Mouse (Mus musculus) lung, embryonic 16.5 days (tissue): ENCODE data around the gene Slc25a40. TPM values are rescaled to one million over a fixed set of nuclear protein-coding genes. Genes with fewer than 3 reads are reported as not detected.

Source experiments
- ATAC-seq: fragments of 200-750 bp; cut with Nextera tagmentation; 2 replicates; pipeline ENCODE4 v1.8.0; 2017; ENCODE audit warnings: low read depth, mild to moderate bottlenecking, moderate library complexity
- H3K27ac ChIP-seq: fragments of 300-500 bp; sonication (generic); 2 replicates; pipeline ENCODE4 v1.5.1; 2014; ENCODE audit warnings: mild to moderate bottlenecking, control low read depth, low read length
- H3K27me3 ChIP-seq: fragments of 300-500 bp; sonication (generic); 2 replicates; pipeline ENCODE4 v1.6.1; 2014; ENCODE audit warnings: low read depth, low read length, mixed read lengths; ENCODE audit not compliant: control insufficient read depth, insufficient read depth
- H3K36me3 ChIP-seq: fragments of 300-500 bp; sonication (generic); 2 replicates; pipeline ENCODE4 v1.6.1; 2014; ENCODE audit warnings: low read length; ENCODE audit not compliant: control insufficient read depth, insufficient read depth
- H3K4me1 ChIP-seq: fragments of 300-500 bp; sonication (generic); replicated peaks from 2 replicates; pipeline ENCODE4 v1.6.1; 2014; ENCODE audit warnings: low read length, mixed read lengths; ENCODE audit not compliant: control insufficient read depth, insufficient read depth
- H3K4me2 ChIP-seq: fragments of 300-500 bp; sonication (generic); 2 replicates; pipeline ENCODE4 v1.6.1; 2014; ENCODE audit warnings: low read depth, low read length, control low read depth
- H3K4me3 ChIP-seq: fragments of 300-500 bp; sonication (generic); 2 replicates; pipeline ENCODE4 v1.5.1; 2014; ENCODE audit warnings: mild to moderate bottlenecking, low read length, control low read depth
- H3K9ac ChIP-seq: fragments of 300-500 bp; sonication (generic); 2 replicates; pipeline ENCODE4 v1.6.1; 2014; ENCODE audit warnings: low read length, control low read depth
- H3K9me3 ChIP-seq: fragments of 300-500 bp; sonication (generic); 2 replicates; pipeline ENCODE4 v1.6.1; 2016; ENCODE audit warnings: low read length; ENCODE audit not compliant: control insufficient read depth
- WGBS: fragments of 180-500 bp; shearing (Covaris S2); extraction: QIAGEN DNeasy Blood & Tissue Kit; methylation state at CpG from one replicate; pipeline ENCODE4 v1.1.7; 2014; 5-methylcytosine and 5-hydroxymethylcytosine counted together
- polyA plus RNA-seq: library from polyadenylated mRNA; unstranded; fragments of >200 nt; fragmentation: Nextera tagmentation; extraction: Ambion mirVana; gene quantifications from 2 replicates; pipeline ENCODE4 v1.2.1, GENCODE M21; 2015

Gene Slc25a40
- 12.5 and 13.3 TPM in 2 replicates for polyA plus RNA-seq

GRCm38 (mm10) chr5:8422157-8422931, at the start of gene Slc25a40, which contains the start of gene Dbf4:
Gene Slc25a40 (plus strand): TSS chr5:8422850.
Gene Dbf4 (minus strand): TSS chr5:8422716.
- Histone ChIP-seq H3K9ac (peak within 1 kb of the TSS; percentile 94), H3K4me3 (peak within 1 kb of the TSS; percentile 94), H3K9me3 (no peaks in the 10 kb centered on the region), H3K4me2 (peak within 1 kb of the TSS; percentile 76), H3K27me3 (no peaks in the 10 kb centered on the region), H3K27ac (peak within 1 kb of the TSS; percentile 90), H3K36me3 (peaks cover 8% of the 10 kb centered on the region), H3K4me1 (peaks cover 8% of the 10 kb centered on the region)
- 0% methylated on average over 91 of the region's 93 CpGs for WGBS
- peak; percentile 99 for ATAC-seq

GRCm38 (mm10) chr5:8373415-8373814, 49.2 kb upstream of the Slc25a40 start:
- Histone ChIP-seq H3K27me3 (peaks cover 4% of the 10 kb centered on the region), H3K36me3 (no peaks in the 10 kb centered on the region), H3K9ac (no peak overlapping the region), H3K27ac (no peak overlapping the region), H3K9me3 (no peaks in the 10 kb centered on the region), H3K4me1 (no peaks in the 10 kb centered on the region), H3K4me2 (no peak overlapping the region), H3K4me3 (no peak overlapping the region)
- WGBS: 79% methylated on average over 4 of the region's 4 CpGs
- ATAC-seq: no peak

DNA sequence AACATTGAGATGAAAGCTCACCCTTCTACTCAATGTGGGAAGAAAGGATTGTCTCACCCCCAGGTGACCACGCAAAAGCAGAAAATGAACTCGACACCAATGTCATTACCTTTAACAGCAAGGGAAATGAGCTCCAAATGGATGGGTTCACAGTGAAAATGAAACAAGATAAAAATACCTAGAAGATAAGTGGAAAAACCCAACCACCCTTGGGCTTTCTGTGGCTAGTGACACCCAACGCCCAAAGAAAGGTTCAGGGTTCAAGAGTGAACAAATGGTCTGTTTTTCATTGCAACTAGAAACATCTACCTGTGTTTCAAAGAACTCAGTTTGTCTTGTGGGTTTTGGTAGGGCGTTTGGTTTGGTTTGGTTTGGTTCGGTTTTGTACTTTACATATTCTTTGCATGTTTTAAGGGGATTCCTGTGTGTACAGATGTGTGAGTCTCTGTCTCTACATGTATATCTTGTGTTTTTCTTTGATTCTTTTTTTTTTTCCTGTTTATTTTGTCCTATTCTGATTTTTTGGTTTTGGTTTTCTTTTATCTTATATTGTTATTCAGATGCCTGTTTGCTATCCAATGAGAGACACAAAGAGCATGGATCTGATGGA, 48.2 kb upstream of the Slc25a40 start:
- H3K9ac ChIP-seq: no peak overlapping the region

GRCm38 (mm10) chr5:8393891-8394583, 28.6 kb upstream of the Slc25a40 start:
- H3K27me3 ChIP-seq: no peaks in the 10 kb centered on the region
- no peak overlapping the region for H3K4me2 ChIP-seq
- H3K9ac ChIP-seq: no peak overlapping the region
- no peaks in the 10 kb centered on the region for H3K9me3 ChIP-seq
- no peaks in the 10 kb centered on the region for H3K4me1 ChIP-seq
- peaks cover 12% of the 10 kb centered on the region for H3K36me3 ChIP-seq
- ATAC-seq: no peak
- no peak overlapping the region for H3K4me3 ChIP-seq
- WGBS: 57% methylated on average over 1 of the region's 1 CpGs
- H3K27ac ChIP-seq: no peak overlapping the region

More for the DNA sequence above, 48.2 kb upstream of the Slc25a40 start:
- Histone ChIP-seq H3K9me3 (no peaks in the 10 kb centered on the region), H3K4me2 (no peak overlapping the region), H3K4me3 (no peak overlapping the region), H3K27me3 (no peaks in the 10 kb centered on the region), H3K36me3 (no peaks in the 10 kb centered on the region), H3K4me1 (no peaks in the 10 kb centered on the region), H3K27ac (no peak overlapping the region)
- 78% methylated on average over 5 of the region's 5 CpGs for WGBS
- no peak for ATAC-seq

GRCm38 (mm10) chr5:8397587-8398249, 24.9 kb upstream of the Slc25a40 start:
- Histone ChIP-seq H3K4me3 (no peak overlapping the region), H3K4me1 (no peaks in the 10 kb centered on the region), H3K9me3 (no peaks in the 10 kb centered on the region), H3K4me2 (no peak overlapping the region), H3K27ac (no peak overlapping the region), H3K36me3 (peaks cover 20% of the 10 kb centered on the region), H3K27me3 (no peaks in the 10 kb centered on the region), H3K9ac (no peak overlapping the region)
- no peak for ATAC-seq
- 93% methylated on average over 13 of the region's 13 CpGs for WGBS

GRCm38 (mm10) chr5:8408746-8409145, 13.9 kb upstream of the Slc25a40 start:
- 87% methylated on average over 4 of the region's 4 CpGs for WGBS
- Histone ChIP-seq H3K27me3 (no peaks in the 10 kb centered on the region), H3K9ac (no peak overlapping the region), H3K36me3 (peaks cover 29% of the 10 kb centered on the region), H3K9me3 (no peaks in the 10 kb centered on the region), H3K27ac (no peak overlapping the region), H3K4me2 (no peak overlapping the region), H3K4me1 (no peaks in the 10 kb centered on the region), H3K4me3 (no peak overlapping the region)
- no peak for ATAC-seq

DNA sequence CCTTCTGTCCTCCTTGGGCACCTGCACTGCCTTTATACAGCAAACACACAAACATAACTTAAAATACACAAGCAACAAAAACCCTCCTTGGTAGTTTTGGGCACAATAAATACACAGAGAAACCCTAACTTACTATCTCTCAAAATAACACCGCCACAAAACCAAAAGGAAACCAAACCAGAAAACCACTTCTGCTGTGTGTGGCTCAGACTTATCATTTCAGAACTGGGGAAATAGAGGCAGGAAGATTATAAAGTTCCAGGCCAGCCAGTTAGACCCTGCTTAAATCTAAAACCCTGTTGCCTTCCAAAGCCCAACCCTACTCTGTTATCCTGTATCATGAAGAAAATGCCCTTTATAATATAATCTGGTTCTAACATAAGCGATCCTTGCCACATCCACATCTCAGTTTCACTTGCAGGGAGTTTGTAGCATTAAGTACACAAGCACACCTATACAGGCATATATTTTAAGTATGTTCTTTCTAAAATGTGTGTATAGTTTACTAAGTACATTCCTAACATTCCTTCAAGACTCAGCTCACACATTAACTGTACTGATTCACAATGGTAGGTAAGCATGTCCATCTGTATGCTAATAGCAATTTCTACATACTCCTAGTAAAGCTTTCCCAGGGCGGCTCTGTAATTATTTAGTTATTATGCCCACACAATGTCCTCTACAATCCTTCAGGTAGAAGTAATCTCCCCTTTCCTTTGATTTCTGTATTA, 5.8 kb upstream of the Slc25a40 start:
- 70% methylated on average over 3 of the region's 3 CpGs for WGBS
- peaks cover 16% of the 10 kb centered on the region for H3K36me3 ChIP-seq
- no peak overlapping the region for H3K4me2 ChIP-seq
- H3K27ac ChIP-seq: peak overlapping the region; percentile 36
- H3K4me1 ChIP-seq: peaks cover 2% of the 10 kb centered on the region; the same call in 1 of the 2 replicates
- peak; percentile 62 for ATAC-seq
- no peak overlapping the region for H3K9ac ChIP-seq
- H3K9me3 ChIP-seq: no peaks in the 10 kb centered on the region
- no peak overlapping the region for H3K4me3 ChIP-seq
- H3K27me3 ChIP-seq: no peaks in the 10 kb centered on the region

- 46% methylated on average over 1 of the region's 1 CpGs for WGBS
- peaks cover 2% of the 10 kb centered on the region; the same call in 1 of the 2 replicates for H3K4me1 ChIP-seq
- peak overlapping the region; percentile 33 for H3K27ac ChIP-seq
- H3K9me3 ChIP-seq: no peaks in the 10 kb centered on the region
- no peak overlapping the region for H3K9ac ChIP-seq
- H3K27me3 ChIP-seq: no peaks in the 10 kb centered on the region
- no peak overlapping the region for H3K4me3 ChIP-seq
- no peak overlapping the region for H3K4me2 ChIP-seq
- peaks cover 14% of the 10 kb centered on the region for H3K36me3 ChIP-seq
- 0 out of 2 replicates have a peak, but pooled peaks have one; percentile 12 for ATAC-seq
Observed at GRCm38 (mm10) chr5:8417443-8417842, 5.2 kb upstream of the Slc25a40 start.
